In genomic region chr2:130450434-130450796, GRCm38 (mm10) we compare ENCODE assay signal across 8 mouse cellular contexts. TPM values are rescaled to one million over a fixed set of nuclear protein-coding genes. Genes with fewer than 3 reads are reported as not detected.
DNase-seq lines count a peak whose midpoint lies in the region; ATAC-seq and TF ChIP-seq lines count a peak whose summit lies in the region.

No protein-coding gene starts in this region.

- peak; percentile 86 for ATAC-seq in embryonic facial prominence, embryonic 14.5 days (ENCODE audit: low read depth)
- peak; percentile 88 for ATAC-seq in heart, embryonic 12.5 days (ENCODE audit: insufficient number of reproducible peaks, low FRiP score)
- peak; percentile 89 for ATAC-seq in kidney, embryonic 16.5 days (ENCODE audit: low FRiP score, low TSS enrichment)
- ATAC-seq in liver, embryonic 11.5 days (replicated peaks; ENCODE audit: low FRiP score), result peak; percentile 89
- peak; percentile 81 for ATAC-seq in midbrain, postnatal 0 days (ENCODE audit: low FRiP score)
- ATAC-seq in stomach, postnatal 0 days (ENCODE audit: low FRiP score, low TSS enrichment), result peak; percentile 90

- no peak for TF ChIP-seq EP300 in stomach, postnatal 0 days (optimal IDR thresholded peaks at IDR 0.05)

- peak overlapping the region; percentile 65 for H3K4me3 ChIP-seq in embryonic facial prominence, embryonic 14.5 days (ENCODE audit: low read depth, low read length)
- H3K4me3 ChIP-seq in heart, embryonic 12.5 days, result peak overlapping the region; percentile 99
- peak overlapping the region; percentile 95 for H3K4me3 ChIP-seq in kidney, embryonic 16.5 days (ENCODE audit: low read length)
- H3K4me3 ChIP-seq in liver, embryonic 11.5 days (ENCODE audit: low read depth, low read length), result peak overlapping the region; percentile 87
- peak overlapping the region; percentile 80 for H3K4me3 ChIP-seq in midbrain, postnatal 0 days (ENCODE audit: low read depth, low read length)
- peak overlapping the region; percentile 70 for H3K4me3 ChIP-seq in stomach, postnatal 0 days (ENCODE audit: low read depth, low read length)

- DNase-seq in urinary bladder, postnatal 14 days (ENCODE audit: low spot score), result peak; percentile 72
- DNase-seq in urinary bladder, adult 2 months (ENCODE audit: low spot score), result no peak
- peak; percentile 70 for DNase-seq in embryonic facial prominence, embryonic 14.5 days (ENCODE audit: low spot score)
- DNase-seq in liver, embryonic 11.5 days (ENCODE audit: low spot score), result no peak
- DNase-seq in midbrain, postnatal 0 days (ENCODE audit: low spot score), result peak; percentile 37
- DNase-seq in stomach, postnatal 0 days (ENCODE audit: low spot score), result peak; percentile 81

- peaks cover under 1% of the 10 kb centered on the region; the same call in 1 of the 2 replicates for H3K36me3 ChIP-seq in embryonic facial prominence, embryonic 14.5 days (ENCODE audit: control insufficient read depth, insufficient read depth, low read length)
- no peaks in the 10 kb centered on the region for H3K36me3 ChIP-seq in heart, embryonic 12.5 days
- no peaks in the 10 kb centered on the region for H3K36me3 ChIP-seq in kidney, embryonic 16.5 days (ENCODE audit: insufficient read depth, low read length)
- no peaks in the 10 kb centered on the region for H3K36me3 ChIP-seq in liver, embryonic 11.5 days (ENCODE audit: control insufficient read depth, insufficient read depth, low read length)
- no peaks in the 10 kb centered on the region for H3K36me3 ChIP-seq in midbrain, postnatal 0 days (ENCODE audit: insufficient read depth, low read length)
- H3K36me3 ChIP-seq in stomach, postnatal 0 days (ENCODE audit: control insufficient read depth, insufficient read depth, low read length), result no peaks in the 10 kb centered on the region

- 1% methylated on average over 17 of the region's 47 CpGs for WGBS in embryonic facial prominence, embryonic 14.5 days
- WGBS in heart, embryonic 12.5 days, result 0% methylated on average over 47 of the region's 47 CpGs
- WGBS in kidney, embryonic 16.5 days, result under 1% methylated on average over 47 of the region's 47 CpGs
- 0% methylated on average over 46 of the region's 47 CpGs for WGBS in liver, embryonic 11.5 days
- under 1% methylated on average over 43 of the region's 47 CpGs for WGBS in midbrain, postnatal 0 days
- WGBS in stomach, postnatal 0 days, result 0% methylated on average over 41 of the region's 47 CpGs

- TF ChIP-seq CTCF in midbrain, postnatal 0 days (IDR thresholded peaks at IDR 0.05), result no peak
- TF ChIP-seq CTCF in stomach, postnatal 0 days (IDR thresholded peaks at IDR 0.05; ENCODE audit: low read depth), result no peak

- peak overlapping the region; percentile 85 for H3K9ac ChIP-seq in embryonic facial prominence, embryonic 14.5 days (ENCODE audit: low read depth, low read length)
- H3K9ac ChIP-seq in heart, embryonic 12.5 days, result peak overlapping the region; percentile 95
- H3K9ac ChIP-seq in kidney, embryonic 16.5 days (replicated peaks; ENCODE audit: low read length), result peak overlapping the region; percentile 95
- H3K9ac ChIP-seq in liver, embryonic 11.5 days (ENCODE audit: low read depth, low read length), result peak overlapping the region; percentile 81
- peak overlapping the region; percentile 77 for H3K9ac ChIP-seq in midbrain, postnatal 0 days (replicated peaks; ENCODE audit: low read length, poor library complexity, severe bottlenecking)
- H3K9ac ChIP-seq in stomach, postnatal 0 days (ENCODE audit: low read length), result peak overlapping the region; percentile 81

- H3K4me1 ChIP-seq in embryonic facial prominence, embryonic 14.5 days (ENCODE audit: control insufficient read depth, insufficient read depth, low read length), result peaks cover 15% of the 10 kb centered on the region
- H3K4me1 ChIP-seq in heart, embryonic 12.5 days (replicated peaks), result peaks cover 35% of the 10 kb centered on the region
- peaks cover 31% of the 10 kb centered on the region for H3K4me1 ChIP-seq in kidney, embryonic 16.5 days (ENCODE audit: insufficient read depth, low read length)
- H3K4me1 ChIP-seq in liver, embryonic 11.5 days (replicated peaks; ENCODE audit: control insufficient read depth, insufficient read depth, low read length), result peaks cover 35% of the 10 kb centered on the region
- peaks cover 15% of the 10 kb centered on the region for H3K4me1 ChIP-seq in midbrain, postnatal 0 days (ENCODE audit: insufficient read depth, low read length)
- H3K4me1 ChIP-seq in stomach, postnatal 0 days (replicated peaks; ENCODE audit: control insufficient read depth, insufficient read depth), result peaks cover 6% of the 10 kb centered on the region; the same call in 1 of the 2 replicates

- peak overlapping the region; percentile 84 for H3K27ac ChIP-seq in embryonic facial prominence, embryonic 14.5 days (replicated peaks; ENCODE audit: low read depth, low read length)
- peak overlapping the region; percentile 87 for H3K27ac ChIP-seq in heart, embryonic 12.5 days (ENCODE audit: poor library complexity, severe bottlenecking)
- peak overlapping the region; percentile 89 for H3K27ac ChIP-seq in kidney, embryonic 16.5 days (ENCODE audit: low read length)
- peak overlapping the region; percentile 72; the same call in 1 of the 2 replicates for H3K27ac ChIP-seq in liver, embryonic 11.5 days (ENCODE audit: low read depth, low read length)
- H3K27ac ChIP-seq in midbrain, postnatal 0 days (ENCODE audit: low read depth, low read length), result peak overlapping the region; percentile 77
- H3K27ac ChIP-seq in stomach, postnatal 0 days (replicated peaks), result peak overlapping the region; percentile 87

- H3K27me3 ChIP-seq in embryonic facial prominence, embryonic 14.5 days (replicated peaks; ENCODE audit: control insufficient read depth, insufficient read depth, low read length), result no peaks in the 10 kb centered on the region
- H3K27me3 ChIP-seq in heart, embryonic 12.5 days (replicated peaks), result peaks cover 4% of the 10 kb centered on the region; the same call in 1 of the 2 replicates
- H3K27me3 ChIP-seq in kidney, embryonic 16.5 days (ENCODE audit: insufficient read depth, low read length), result no peaks in the 10 kb centered on the region
- H3K27me3 ChIP-seq in liver, embryonic 11.5 days (replicated peaks; ENCODE audit: control insufficient read depth, insufficient read depth, low read length), result no peaks in the 10 kb centered on the region
- no peaks in the 10 kb centered on the region for H3K27me3 ChIP-seq in midbrain, postnatal 0 days (ENCODE audit: insufficient read depth, low read length)
- H3K27me3 ChIP-seq in stomach, postnatal 0 days (ENCODE audit: control insufficient read depth, insufficient read depth, low read length), result no peaks in the 10 kb centered on the region

- no peaks in the 10 kb centered on the region for H3K9me3 ChIP-seq in embryonic facial prominence, embryonic 14.5 days (ENCODE audit: control insufficient read depth, low read length)
- H3K9me3 ChIP-seq in heart, embryonic 12.5 days (replicated peaks), result no peaks in the 10 kb centered on the region
- no peaks in the 10 kb centered on the region for H3K9me3 ChIP-seq in kidney, embryonic 16.5 days (ENCODE audit: low read length)
- H3K9me3 ChIP-seq in liver, embryonic 11.5 days (ENCODE audit: control insufficient read depth, low read length), result no peaks in the 10 kb centered on the region
- H3K9me3 ChIP-seq in midbrain, postnatal 0 days (ENCODE audit: low read length), result no peaks in the 10 kb centered on the region
- no peaks in the 10 kb centered on the region for H3K9me3 ChIP-seq in stomach, postnatal 0 days (ENCODE audit: control insufficient read depth, low read length)

- H3K4me2 ChIP-seq in embryonic facial prominence, embryonic 14.5 days (ENCODE audit: low read depth, low read length), result peak overlapping the region; percentile 75
- H3K4me2 ChIP-seq in heart, embryonic 12.5 days, result peak overlapping the region; percentile 89
- H3K4me2 ChIP-seq in kidney, embryonic 16.5 days (replicated peaks; ENCODE audit: low read depth, low read length), result peak overlapping the region; percentile 90
- peak overlapping the region; percentile 95 for H3K4me2 ChIP-seq in liver, embryonic 11.5 days
- peak overlapping the region; percentile 75 for H3K4me2 ChIP-seq in midbrain, postnatal 0 days (ENCODE audit: low read depth, low read length, poor library complexity, severe bottlenecking)
- H3K4me2 ChIP-seq in stomach, postnatal 0 days (replicated peaks; ENCODE audit: low read depth), result peak overlapping the region; percentile 84

RNA-seq across cellular contexts. Expression of gene Ptpra, which starts 0.3 kb away (rescaled TPM):
- polyA plus RNA-seq in urinary bladder, adult 2 months (2012; rRNA removed), result 88.9 and 90.1 TPM in 2 replicates
- 111 and 115 TPM in 2 replicates for polyA plus RNA-seq in embryonic facial prominence, embryonic 14.5 days (2014; fragmentation: Nextera tagmentation; extraction: Ambion mirVana)
- 86.1 and 86.3 TPM in 2 replicates for polyA plus RNA-seq in heart, embryonic 12.5 days (2016; fragmentation: Nextera tagmentation; extraction: Ambion mirVana)
- polyA plus RNA-seq in kidney, embryonic 16.5 days (2015; fragmentation: Nextera tagmentation; extraction: Ambion mirVana), result 91.6 and 92.0 TPM in 2 replicates
- 66.2 and 69.7 TPM in 2 replicates for polyA plus RNA-seq in liver, embryonic 11.5 days (2014; fragmentation: Nextera tagmentation; extraction: Ambion mirVana)
- 120 and 147 TPM in 2 replicates for total RNA-seq in midbrain, postnatal 0 days (2014; rRNA removed)
- polyA plus RNA-seq in midbrain, postnatal 0 days (2015; fragmentation: Nextera tagmentation; extraction: Ambion mirVana), result 139 and 144 TPM in 2 replicates
- 45.1 and 45.7 TPM in 2 replicates for polyA plus RNA-seq in stomach, postnatal 0 days (2015; fragmentation: Nextera tagmentation; extraction: Ambion mirVana)

RNA-seq across cellular contexts. Expression of gene Pced1a, which starts 25.9 kb away (rescaled TPM):
- 20.6 and 24.2 TPM in 2 replicates for polyA plus RNA-seq in urinary bladder, adult 2 months (2012; rRNA removed)
- polyA plus RNA-seq in embryonic facial prominence, embryonic 14.5 days (2014; fragmentation: Nextera tagmentation; extraction: Ambion mirVana), result 12.2 and 12.3 TPM in 2 replicates
- polyA plus RNA-seq in heart, embryonic 12.5 days (2016; fragmentation: Nextera tagmentation; extraction: Ambion mirVana), result 7.5 and 9.0 TPM in 2 replicates
- 20.1 and 21.7 TPM in 2 replicates for polyA plus RNA-seq in kidney, embryonic 16.5 days (2015; fragmentation: Nextera tagmentation; extraction: Ambion mirVana)
- polyA plus RNA-seq in liver, embryonic 11.5 days (2014; fragmentation: Nextera tagmentation; extraction: Ambion mirVana), result 7.6 and 7.8 TPM in 2 replicates
- total RNA-seq in midbrain, postnatal 0 days (2014; rRNA removed), result 27.5 and 28.8 TPM in 2 replicates
- polyA plus RNA-seq in midbrain, postnatal 0 days (2015; fragmentation: Nextera tagmentation; extraction: Ambion mirVana), result 12.0 and 12.3 TPM in 2 replicates
- 4.4 and 4.9 TPM in 2 replicates for polyA plus RNA-seq in stomach, postnatal 0 days (2015; fragmentation: Nextera tagmentation; extraction: Ambion mirVana)

RNA-seq across cellular contexts. Expression of gene Vps16, which starts 26.3 kb away (rescaled TPM):
- 77.3 and 89.2 TPM in 2 replicates for polyA plus RNA-seq in urinary bladder, adult 2 months (2012; rRNA removed)
- polyA plus RNA-seq in embryonic facial prominence, embryonic 14.5 days (2014; fragmentation: Nextera tagmentation; extraction: Ambion mirVana), result 51.6 and 66.0 TPM in 2 replicates
- polyA plus RNA-seq in heart, embryonic 12.5 days (2016; fragmentation: Nextera tagmentation; extraction: Ambion mirVana), result 63.5 and 63.9 TPM in 2 replicates
- 109 and 115 TPM in 2 replicates for polyA plus RNA-seq in kidney, embryonic 16.5 days (2015; fragmentation: Nextera tagmentation; extraction: Ambion mirVana)
- 69.6 and 80.5 TPM in 2 replicates for polyA plus RNA-seq in liver, embryonic 11.5 days (2014; fragmentation: Nextera tagmentation; extraction: Ambion mirVana)
- 81.2 and 83.6 TPM in 2 replicates for total RNA-seq in midbrain, postnatal 0 days (2014; rRNA removed)
- polyA plus RNA-seq in midbrain, postnatal 0 days (2015; fragmentation: Nextera tagmentation; extraction: Ambion mirVana), result 86.6 and 89.9 TPM in 2 replicates
- 37.0 and 38.9 TPM in 2 replicates for polyA plus RNA-seq in stomach, postnatal 0 days (2015; fragmentation: Nextera tagmentation; extraction: Ambion mirVana)

RNA-seq across cellular contexts. Expression of gene Tmem239, which starts 44.1 kb away (rescaled TPM):
- not detected in 2 replicates for polyA plus RNA-seq in urinary bladder, adult 2 months (2012; rRNA removed)
- polyA plus RNA-seq in embryonic facial prominence, embryonic 14.5 days (2014; fragmentation: Nextera tagmentation; extraction: Ambion mirVana), result not detected in 2 replicates
- not detected in 2 replicates for polyA plus RNA-seq in heart, embryonic 12.5 days (2016; fragmentation: Nextera tagmentation; extraction: Ambion mirVana)
- polyA plus RNA-seq in kidney, embryonic 16.5 days (2015; fragmentation: Nextera tagmentation; extraction: Ambion mirVana), result not detected in 2 replicates
- not detected in 2 replicates for polyA plus RNA-seq in liver, embryonic 11.5 days (2014; fragmentation: Nextera tagmentation; extraction: Ambion mirVana)
- total RNA-seq in midbrain, postnatal 0 days (2014; rRNA removed), result not detected in 2 replicates
- polyA plus RNA-seq in midbrain, postnatal 0 days (2015; fragmentation: Nextera tagmentation; extraction: Ambion mirVana), result 0.12 TPM in 1 of 2 replicates, not detected in the other
- not detected in 2 replicates for polyA plus RNA-seq in stomach, postnatal 0 days (2015; fragmentation: Nextera tagmentation; extraction: Ambion mirVana)

RNA-seq across cellular contexts. Expression of gene 1700020A23Rik, which starts 45.4 kb away (rescaled TPM):
- polyA plus RNA-seq in urinary bladder, adult 2 months (2012; rRNA removed), result not detected in 2 replicates
- not detected in 2 replicates for polyA plus RNA-seq in embryonic facial prominence, embryonic 14.5 days (2014; fragmentation: Nextera tagmentation; extraction: Ambion mirVana)
- polyA plus RNA-seq in heart, embryonic 12.5 days (2016; fragmentation: Nextera tagmentation; extraction: Ambion mirVana), result not detected in 2 replicates
- polyA plus RNA-seq in kidney, embryonic 16.5 days (2015; fragmentation: Nextera tagmentation; extraction: Ambion mirVana), result not detected in 2 replicates
- polyA plus RNA-seq in liver, embryonic 11.5 days (2014; fragmentation: Nextera tagmentation; extraction: Ambion mirVana), result not detected in 2 replicates
- total RNA-seq in midbrain, postnatal 0 days (2014; rRNA removed), result not detected in 2 replicates
- 0.93 TPM in 1 of 2 replicates, not detected in the other for polyA plus RNA-seq in midbrain, postnatal 0 days (2015; fragmentation: Nextera tagmentation; extraction: Ambion mirVana)
- polyA plus RNA-seq in stomach, postnatal 0 days (2015; fragmentation: Nextera tagmentation; extraction: Ambion mirVana), result not detected in 2 replicates

Comparison
In these comparisons a context has a peak if more than half of its experiments do, and no peak if none do; other contexts are left out.
1. DNase-seq: peak in urinary bladder, postnatal 14 days (single experiment), embryonic facial prominence, embryonic 14.5 days (single experiment), midbrain, postnatal 0 days (single experiment) and stomach, postnatal 0 days (single experiment); none in urinary bladder, adult 2 months (single experiment) and liver, embryonic 11.5 days (single experiment).
2. Peak in every context shown above with its lines, with median percentiles within 50 percentile points of each other: ATAC-seq, H3K27ac ChIP-seq, H3K4me2 ChIP-seq, H3K4me3 ChIP-seq and H3K9ac ChIP-seq.